Mouse (Mus musculus): ENCODE measurements around the gene Gm15127.
"Not testable (repeated sequence)": the region's sequence is repeated elsewhere in the genome, so short reads cannot be mapped to it uniquely, and the experiment has no call there.

Gene Gm15127

DNA sequence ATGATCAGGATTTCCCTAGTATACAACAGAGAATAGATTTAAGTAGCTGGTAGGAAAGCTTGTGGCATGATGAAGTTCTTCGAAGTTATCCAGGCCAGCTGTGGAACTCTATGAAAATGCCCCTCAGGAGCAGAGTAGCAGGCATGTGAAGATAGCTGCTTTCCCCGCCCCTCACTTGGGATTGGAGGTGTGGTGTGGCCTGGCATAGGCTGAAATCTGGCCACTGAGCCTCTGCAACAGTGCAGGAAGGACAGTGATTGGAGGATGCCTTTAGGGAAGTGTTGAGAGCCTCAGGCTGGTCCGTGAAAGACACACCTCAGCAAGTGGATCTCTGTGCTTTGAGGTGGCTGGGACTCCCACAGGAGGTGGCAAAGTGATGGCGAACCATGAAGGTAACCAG is at the start of gene Gm15127:
Gene Gm15127, plus strand, starts transcription at position 301 of the 400 bp plus-strand sequence.
- DNase-seq (ENCODE audit: low spot score): not testable (repeated sequence)

- not testable (repeated sequence) for DNase-seq (ENCODE audit: low spot score)
Measured at GRCm38 (mm10) chrX:148615053-148615452, 48.3 kb upstream of the Gm15127 start, which contains the start of gene Gm8334. Gene Gm8334, minus strand, starts transcription at chrX:148615153.

DNA sequence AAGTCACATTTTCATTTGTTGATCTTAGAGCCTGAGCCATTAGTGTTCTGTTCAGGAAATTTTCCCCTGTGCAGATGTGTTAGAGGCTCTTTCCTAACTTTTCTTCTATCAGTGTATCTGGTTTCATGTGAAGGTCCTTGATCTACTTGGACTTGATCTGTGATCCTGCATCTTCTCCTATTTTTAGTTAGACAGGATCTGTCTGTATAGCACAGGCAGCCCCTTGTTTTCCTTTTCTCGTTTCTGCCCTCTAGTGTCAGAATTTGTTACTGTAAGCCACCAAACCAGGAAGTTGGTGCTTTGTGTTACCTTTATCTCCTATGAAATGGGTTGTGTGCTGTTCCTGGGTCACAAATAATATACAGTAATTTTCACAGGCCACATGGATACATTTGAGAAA is 12.9 kb downstream of the Gm15127 start:
- DNase-seq (ENCODE audit: low spot score): not testable (repeated sequence)
